Mouse (Mus musculus): ENCODE measurements around the gene Cbx7.

- TF ChIP-seq CTCF (conservative IDR thresholded peaks at IDR 0.05 in 1 of 2, IDR thresholded peaks at IDR 0.05 in 1 of 2; ENCODE audit: low read depth in 2 of 2, low read length in 2 of 2) (no peak), CHD2 (IDR thresholded peaks at IDR 0.05; ENCODE audit: low read length) (no peak), POLR2A (IDR thresholded peaks at IDR 0.05; ENCODE audit: low read depth, low read length) (no peak), CHD1 (IDR thresholded peaks at IDR 0.05; ENCODE audit: low read depth, low read length) (no peak), MXI1 (IDR thresholded peaks at IDR 0.05; ENCODE audit: low read depth, low read length) (no peak)
These were observed 90.4 kb downstream of the Cbx7 start for GRCm38 (mm10) chr15:79880477-79880876.
